Mouse (Mus musculus) lung, postnatal 10 days (tissue): ENCODE results near the gene Gbe1.

ENCODE experiments used
- DNase-seq: peaks from one replicate; pipeline ENCODE4 v3.0.0; 2021

The Gbe1 gene

GRCm38 (mm10) chr16:70358326-70358725 is 44.6 kb downstream of the Gbe1 start:
- DNase-seq = no peak

GRCm38 (mm10) chr16:70365229-70365628 is 51.5 kb downstream of the Gbe1 start:
- DNase-seq = no peak

DNA sequence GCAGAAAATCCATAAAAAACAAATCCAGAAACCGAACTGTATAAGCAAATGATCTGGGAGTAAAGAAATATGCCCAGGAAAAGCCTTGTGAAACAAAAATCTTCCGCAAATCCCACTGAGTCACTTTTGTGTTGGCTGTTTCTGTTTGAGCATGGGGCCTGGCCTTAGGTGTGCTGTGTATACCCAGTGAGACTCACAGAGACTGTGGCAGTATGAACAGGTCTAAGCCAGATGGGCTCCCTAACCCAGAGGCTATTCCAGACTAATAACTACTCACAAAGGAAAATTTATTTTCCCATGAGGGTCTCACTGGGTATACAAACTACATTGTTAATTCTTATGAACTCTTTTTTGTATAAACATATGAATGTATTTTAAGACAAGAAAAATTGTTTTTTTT is 67.3 kb downstream of the Gbe1 start:
- DNase-seq = no peak

DNA sequence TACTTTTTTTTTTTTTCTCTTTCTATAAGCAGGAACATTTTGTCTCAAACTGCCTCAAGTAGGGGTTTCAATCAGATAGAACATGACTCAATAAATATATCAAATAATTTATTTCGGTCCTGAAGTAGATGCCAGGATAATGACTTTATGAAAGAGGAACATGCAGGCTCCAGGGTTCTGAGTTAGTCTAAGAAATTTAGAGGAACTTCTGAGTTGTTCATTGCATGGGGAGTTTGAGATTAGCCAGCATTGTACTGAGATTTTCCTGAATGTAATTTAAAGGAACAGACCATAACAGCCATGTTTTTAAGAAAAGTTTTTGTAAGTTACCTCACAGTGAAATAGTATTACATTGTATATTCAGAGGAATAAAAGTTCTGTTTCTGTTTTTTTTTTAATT is 71.7 kb downstream of the Gbe1 start:
- DNase-seq = no peak

- DNase-seq = no peak
These were observed 73.6 kb downstream of the Gbe1 start for GRCm38 (mm10) chr16:70387385-70387784.

DNA sequence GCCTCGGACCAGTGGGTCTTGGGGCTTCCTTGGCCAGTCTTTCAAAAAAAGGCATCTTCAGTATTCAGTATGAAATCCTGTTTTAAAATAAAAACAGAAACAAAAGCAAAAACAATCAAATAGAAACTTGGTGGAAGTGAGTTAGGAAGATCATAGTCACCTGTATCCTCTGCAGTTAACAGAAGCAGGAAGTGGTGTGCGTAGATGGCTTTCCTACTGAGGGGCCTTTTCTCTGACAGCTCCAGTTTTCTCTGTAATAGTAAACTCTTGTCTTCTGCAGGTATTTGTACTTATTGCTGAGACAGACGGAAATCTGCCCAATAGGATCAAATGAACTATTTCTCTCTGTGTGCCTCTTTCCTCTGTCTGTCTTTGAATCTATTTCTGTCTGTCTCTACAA is 81.5 kb downstream of the Gbe1 start:
- DNase-seq = no peak

DNA sequence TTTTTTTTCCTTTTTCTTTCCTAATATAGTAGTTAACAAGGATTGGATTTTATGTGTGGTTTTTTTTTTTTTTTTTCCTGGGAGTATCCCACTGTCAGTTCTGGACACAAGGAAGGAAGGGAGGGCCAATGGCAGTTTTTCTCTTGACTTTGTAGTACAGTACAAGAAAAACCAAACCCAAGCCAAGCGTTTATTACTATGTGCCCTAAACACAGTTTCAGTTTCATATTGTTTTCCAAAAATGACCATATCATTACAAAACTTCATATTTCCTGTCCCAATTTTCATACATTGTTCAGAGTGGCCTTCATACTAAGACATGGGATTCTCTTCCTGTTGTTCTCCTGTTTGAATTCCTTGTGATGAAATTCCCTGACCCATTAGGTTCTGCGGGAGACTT is 94.0 kb downstream of the Gbe1 start:
- DNase-seq = no peak

DNA sequence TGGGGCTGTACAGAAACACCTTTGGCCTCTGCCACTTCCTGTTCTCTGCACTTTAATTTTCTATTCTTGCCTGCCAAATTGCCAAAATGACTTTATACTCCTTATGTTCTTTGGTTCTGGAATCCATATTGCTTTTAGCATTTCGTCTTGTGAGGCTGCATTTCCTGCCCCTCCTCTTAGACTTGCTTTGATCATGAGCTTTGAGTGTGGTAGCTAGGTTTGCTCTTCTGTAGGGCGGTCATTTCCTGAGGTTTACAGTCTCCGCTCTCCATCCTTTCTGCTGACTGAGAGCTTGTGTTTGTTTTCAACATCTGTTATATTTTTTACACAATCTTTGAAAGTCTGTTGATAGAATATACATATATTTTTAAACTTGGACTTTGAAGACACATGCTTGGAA is 107.3 kb downstream of the Gbe1 start:
- no peak for DNase-seq

DNA sequence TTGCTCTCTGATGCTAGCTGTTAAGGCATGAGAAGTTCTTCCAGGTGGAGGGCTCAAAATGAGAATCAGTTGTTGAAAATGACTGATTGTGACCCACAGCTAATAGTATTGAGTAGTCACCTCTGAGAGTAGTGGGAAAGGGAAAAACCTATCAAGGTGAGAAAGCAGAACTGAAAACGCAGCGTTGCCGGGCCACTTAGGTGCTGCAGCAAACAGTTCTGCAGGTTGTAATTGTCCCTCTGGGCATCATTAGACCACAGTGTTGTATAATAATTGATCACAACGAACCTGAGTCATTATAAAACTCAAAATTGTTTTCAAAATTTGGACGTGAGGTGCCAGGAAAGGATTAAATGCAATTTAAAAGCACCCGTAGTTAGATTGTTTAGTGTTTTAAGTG is 135.8 kb downstream of the Gbe1 start:
- DNase-seq = no peak

DNA sequence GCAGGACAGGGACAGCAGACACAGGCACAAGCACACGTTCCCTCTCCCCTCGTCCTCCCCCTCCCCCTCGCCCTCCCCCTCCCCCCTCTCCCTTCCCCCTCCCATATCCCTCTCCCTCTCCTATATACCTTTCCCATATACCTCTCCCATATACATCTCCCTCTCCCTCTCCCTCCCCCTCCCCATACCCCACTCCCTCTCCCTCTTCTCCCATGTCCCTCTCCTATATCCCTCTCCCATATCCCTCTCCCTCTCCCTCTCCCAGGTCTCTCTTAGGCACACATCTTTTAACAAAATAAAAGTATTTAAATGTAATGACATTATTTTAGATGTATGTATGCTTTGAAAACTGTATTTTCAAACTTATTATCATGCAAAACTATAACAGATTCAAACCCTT is 161.8 kb downstream of the Gbe1 start:
- no peak for DNase-seq

- no peak for DNase-seq
These were observed 162.4 kb downstream of the Gbe1 start for GRCm38 (mm10) chr16:70476161-70476560.

- DNase-seq = peak; percentile 1
These were observed 166.7 kb downstream of the Gbe1 start for GRCm38 (mm10) chr16:70480494-70480893.

DNA sequence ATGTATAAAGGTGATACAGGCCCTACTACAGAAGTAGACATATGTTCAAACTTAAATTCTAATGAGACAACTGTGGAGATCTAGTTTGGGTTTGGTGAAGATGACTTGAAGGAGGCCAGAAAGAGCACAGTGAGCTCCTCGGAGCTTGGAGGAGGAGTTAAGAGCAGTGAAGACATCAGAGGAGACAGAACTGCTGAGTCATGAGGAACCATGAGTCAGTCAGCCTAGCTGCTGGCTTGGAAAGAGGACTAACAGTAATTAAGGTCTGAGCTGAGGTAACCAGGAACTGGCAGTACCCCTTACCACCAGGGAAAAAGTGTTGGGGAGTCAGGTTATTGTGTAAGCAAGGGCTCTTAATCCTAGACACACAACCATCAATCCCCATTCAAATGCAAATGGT is 192.7 kb downstream of the Gbe1 start:
- DNase-seq = no peak

DNA sequence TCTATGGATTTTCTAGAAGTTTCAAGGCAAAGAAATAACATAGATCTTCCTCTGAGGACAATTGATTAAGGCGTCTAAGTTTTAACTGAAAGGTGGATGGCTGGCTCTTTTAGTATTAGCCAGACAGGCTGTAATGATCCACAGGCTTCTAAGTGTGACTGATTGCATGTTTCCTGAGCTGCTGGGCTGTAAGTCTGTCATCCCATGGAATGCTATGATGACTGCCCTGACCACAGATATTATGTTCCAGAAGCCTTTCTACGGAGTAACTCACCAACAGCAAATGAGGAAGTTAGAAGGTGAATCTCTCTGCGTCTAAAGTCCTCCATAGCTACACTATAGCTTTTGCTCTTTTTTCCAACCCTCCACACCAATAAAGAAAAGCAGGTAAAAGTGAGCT is 197.2 kb downstream of the Gbe1 start:
- DNase-seq = no peak

DNA sequence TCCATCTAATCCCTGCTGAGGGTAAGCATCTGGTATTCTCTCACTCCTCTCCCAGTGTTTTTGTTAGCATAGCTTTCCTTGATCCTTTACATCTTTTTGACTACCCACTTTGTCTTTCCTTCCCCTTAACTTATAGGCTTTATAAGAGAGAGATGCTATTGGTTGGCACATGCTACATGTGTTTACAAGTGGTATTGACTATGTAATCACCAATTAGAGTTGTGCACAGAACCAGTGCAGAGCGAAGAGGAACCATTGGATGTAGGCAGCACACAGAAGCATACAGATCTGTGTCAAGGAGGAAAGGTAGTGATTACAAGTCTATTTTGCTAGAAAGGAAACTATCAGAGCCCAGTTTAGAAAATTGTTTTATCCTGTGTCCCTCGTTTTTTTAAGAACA is 209.1 kb downstream of the Gbe1 start:
- DNase-seq = no peak

GRCm38 (mm10) chr16:70523566-70523965 is 209.8 kb downstream of the Gbe1 start:
- DNase-seq = no peak

GRCm38 (mm10) chr16:70524273-70524672 is 210.5 kb downstream of the Gbe1 start:
- no peak for DNase-seq

GRCm38 (mm10) chr16:70527224-70527623 is 213.5 kb downstream of the Gbe1 start:
- DNase-seq = no peak

- no peak for DNase-seq
These were observed 221.5 kb downstream of the Gbe1 start for GRCm38 (mm10) chr16:70535224-70535623.

DNA sequence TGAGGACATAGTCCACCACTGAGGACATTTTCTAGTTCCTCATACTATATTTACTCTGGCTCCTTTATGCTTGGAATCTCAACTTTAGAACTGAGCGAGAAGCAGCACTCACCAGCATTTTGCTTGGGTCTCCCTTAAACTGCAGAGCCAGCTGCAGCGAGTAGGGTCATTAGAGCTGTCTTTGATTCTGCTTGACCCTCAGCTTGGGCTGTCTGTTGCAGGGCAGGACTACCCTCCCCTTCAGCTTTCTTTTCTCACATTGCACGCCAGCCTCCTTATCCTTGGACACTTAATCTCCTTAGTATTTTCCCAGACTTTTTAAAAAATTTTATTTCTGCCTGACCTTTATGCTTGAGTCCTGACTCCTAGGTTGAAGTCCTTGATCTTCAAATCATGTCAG is 237.1 kb downstream of the Gbe1 start:
- DNase-seq = no peak

GRCm38 (mm10) chr16:70561635-70562348 is 248.0 kb downstream of the Gbe1 start:
- DNase-seq = peak; percentile 71

DNA sequence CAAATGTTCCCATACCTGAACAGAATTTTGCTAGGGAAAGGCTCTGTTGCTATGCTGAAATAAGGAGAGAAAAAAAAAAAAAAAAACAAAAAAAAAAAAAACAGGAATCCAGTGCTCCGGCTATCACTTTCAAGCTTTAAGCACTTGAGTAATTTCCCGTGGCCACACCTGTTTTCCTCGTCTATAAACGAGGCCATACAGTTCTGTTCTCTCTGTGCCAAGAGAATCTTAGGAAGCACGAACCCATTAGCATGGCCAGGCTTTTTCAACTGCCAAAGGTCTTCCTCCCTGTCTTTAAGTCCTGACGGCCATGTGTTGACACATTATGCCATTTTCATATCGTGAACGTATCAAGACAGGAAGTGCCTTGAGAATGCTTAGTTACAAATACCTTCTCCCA is 248.8 kb downstream of the Gbe1 start:
- no peak for DNase-seq

- peak; percentile 30 for DNase-seq
These were observed 249.7 kb downstream of the Gbe1 start for GRCm38 (mm10) chr16:70563456-70563855.

- DNase-seq = peak; percentile 70
These were observed 254.9 kb downstream of the Gbe1 start for GRCm38 (mm10) chr16:70568341-70569265.
